Mouse (Mus musculus) small intestine, adult 2 months (tissue): ENCODE measurements around the gene 2310050C09Rik. TPM values are rescaled to one million over a fixed set of nuclear protein-coding genes. Genes with fewer than 3 reads are reported as not detected.

Experiments
- H3K27ac ChIP-seq: fragments of 200-500 bp; 2 replicates; pipeline ENCODE4 v1.5.1; 2012; ENCODE audit warnings: low read depth, low read length, control low read depth, inconsistent platforms; ENCODE audit not compliant: insufficient read depth
- H3K27me3 ChIP-seq: fragments of 200-500 bp; 2 replicates; pipeline ENCODE4 v1.6.1; 2012; ENCODE audit warnings: mild to moderate bottlenecking, moderate library complexity, low read length, inconsistent platforms; ENCODE audit not compliant: control insufficient read depth, insufficient read depth
- H3K36me3 ChIP-seq: fragments of 200-500 bp; 2 replicates; pipeline ENCODE4 v1.6.1; 2012; ENCODE audit warnings: mild to moderate bottlenecking, low read length, control low read depth, inconsistent platforms; ENCODE audit not compliant: control insufficient read depth, insufficient read depth
- H3K4me1 ChIP-seq: fragments of 200-500 bp; 2 replicates; pipeline ENCODE4 v1.6.1; 2012; ENCODE audit warnings: low read length, inconsistent platforms, mixed read lengths; ENCODE audit not compliant: control insufficient read depth, insufficient read depth, insufficient read length
- H3K4me3 ChIP-seq: fragments of 200-500 bp; 2 replicates; pipeline ENCODE4 v1.5.1; 2012; ENCODE audit warnings: low read depth, mild to moderate bottlenecking, control low read depth, inconsistent platforms, low read length, moderate library complexity
- CTCF ChIP-seq: fragments of 200-500 bp; IDR thresholded peaks from 2 replicates; pipeline ENCODE4 v1.5.1; 2012; ENCODE audit warnings: low read depth, mild to moderate bottlenecking, control low read depth, inconsistent platforms, low read length, moderate library complexity, mixed read lengths; ENCODE audit not compliant: insufficient replicate concordance, insufficient read length; ENCODE audit errors: extremely low read depth
- POLR2A ChIP-seq: fragments of 200-500 bp; IDR thresholded peaks from 2 replicates; pipeline ENCODE4 v1.6.1; 2012; ENCODE audit warnings: low read depth, mild to moderate bottlenecking, control low read depth, inconsistent platforms, low read length, moderate library complexity
- WGBS: fragments of 180-500 bp; shearing (Covaris S2); methylation state at CpG from one replicate; pipeline ENCODE4 v1.1.7; 2018; 5-methylcytosine and 5-hydroxymethylcytosine counted together
- polyA plus RNA-seq: library from polyadenylated mRNA; depleted of rRNA; stranded (reverse); fragments of >200 nt; gene quantifications from 2 replicates; pipeline ENCODE4 v1.2.3, GENCODE M21; 2012; rRNA removed

Gene 2310050C09Rik
- polyA plus RNA-seq = not detected in 2 replicates

DNA sequence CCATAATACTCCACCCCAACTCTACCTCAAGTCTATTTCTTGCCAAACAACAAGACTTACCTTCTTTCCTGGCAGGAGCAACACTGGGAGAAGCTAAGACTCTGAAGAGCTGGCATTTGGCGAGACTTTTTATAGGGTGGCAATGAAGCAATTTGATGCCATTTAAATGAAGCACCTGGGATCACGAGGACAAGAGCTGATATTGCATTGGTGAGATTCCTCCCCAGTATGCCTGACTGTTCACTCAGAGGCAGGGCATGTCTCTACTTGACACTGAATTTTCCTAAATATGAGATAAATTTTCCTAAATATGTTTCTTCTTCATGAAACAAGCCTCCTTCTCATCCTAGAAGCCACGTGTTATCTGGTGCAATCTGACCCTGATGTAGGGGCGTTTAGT is at the start of gene 2310050C09Rik:
Gene 2310050C09Rik, minus strand, starts transcription at position 101 of the 400 bp plus-strand sequence.
- no peaks in the 10 kb centered on the region for H3K27me3 ChIP-seq

DNA sequence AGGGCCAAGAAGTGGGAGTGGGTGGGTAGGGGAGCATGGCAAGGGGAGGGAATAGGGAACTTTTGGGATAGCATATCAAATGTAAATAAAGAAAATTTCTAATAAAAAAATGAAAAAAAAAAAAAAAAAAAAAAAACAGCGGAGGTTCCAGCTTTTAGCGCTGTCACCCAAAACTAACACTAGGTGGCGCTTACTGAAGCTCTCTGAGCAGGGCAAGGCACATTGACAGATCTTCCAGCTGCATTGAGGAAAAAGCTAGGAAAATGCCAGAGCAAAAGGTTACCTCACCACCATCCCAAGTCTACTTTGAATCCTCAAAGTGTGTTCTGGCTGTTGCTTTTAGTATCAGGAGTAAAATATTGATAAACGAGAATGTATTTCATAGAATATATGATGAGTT is 37.6 kb upstream of the 2310050C09Rik start:
- H3K4me3 ChIP-seq = no peak overlapping the region
- H3K27me3 ChIP-seq = no peaks in the 10 kb centered on the region
- H3K27ac ChIP-seq = no peak overlapping the region
- 27% methylated on average over 4 of the region's 4 CpGs for WGBS
- TF ChIP-seq CTCF (peak; percentile 47; the same call in 1 of the 2 replicates), POLR2A (no peak)
- H3K36me3 ChIP-seq = no peaks in the 10 kb centered on the region
- no peaks in the 10 kb centered on the region for H3K4me1 ChIP-seq

More for the DNA sequence above, at the start of gene 2310050C09Rik:
- H3K27ac ChIP-seq = no peak within 1 kb of the TSS
- no peaks in the 10 kb centered on the region for H3K36me3 ChIP-seq
- TF ChIP-seq CTCF (no peak), POLR2A (no peak)
- WGBS = 74% methylated on average over 4 of the region's 4 CpGs
- no peak within 1 kb of the TSS for H3K4me3 ChIP-seq
- no peaks in the 10 kb centered on the region for H3K4me1 ChIP-seq

- no peaks in the 10 kb centered on the region for H3K4me1 ChIP-seq
- no peak overlapping the region for H3K4me3 ChIP-seq
- H3K27ac ChIP-seq = no peak overlapping the region
- H3K27me3 ChIP-seq = no peaks in the 10 kb centered on the region
- TF ChIP-seq POLR2A = no peak
- TF ChIP-seq CTCF = no peak
- no peaks in the 10 kb centered on the region for H3K36me3 ChIP-seq
- 44% methylated on average over 3 of the region's 3 CpGs for WGBS
Observed at GRCm38 (mm10) chr3:92905182-92905581, 35.2 kb upstream of the 2310050C09Rik start.

GRCm38 (mm10) chr3:92903640-92904039 is 33.6 kb upstream of the 2310050C09Rik start:
- TF ChIP-seq CTCF (no peak), POLR2A (no peak)
- Histone ChIP-seq H3K27ac (no peak overlapping the region), H3K36me3 (no peaks in the 10 kb centered on the region), H3K27me3 (no peaks in the 10 kb centered on the region), H3K4me3 (no peak overlapping the region), H3K4me1 (no peaks in the 10 kb centered on the region)
- WGBS = 26% methylated on average over 4 of the region's 4 CpGs

DNA sequence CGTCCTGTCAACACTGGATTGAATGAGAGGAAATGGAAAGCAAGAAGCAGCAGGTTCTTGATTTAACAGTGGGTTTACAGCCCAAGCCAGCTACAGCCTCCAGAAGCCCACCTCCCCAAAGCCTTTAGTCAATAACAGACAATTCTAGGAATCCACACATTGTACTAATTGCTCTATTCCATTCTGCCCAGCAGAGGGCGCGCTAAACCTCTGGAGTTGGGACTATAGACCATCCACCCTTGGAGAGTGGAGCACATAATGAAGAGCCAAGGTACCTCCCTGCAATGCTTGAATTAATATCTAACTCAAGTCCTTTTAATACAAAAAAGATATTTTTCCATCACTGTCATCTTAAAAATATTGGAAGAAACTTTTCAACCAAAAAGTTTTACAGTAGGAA is 33.0 kb upstream of the 2310050C09Rik start:
- TF ChIP-seq CTCF (peak; percentile 48; the same call in 1 of the 2 replicates), POLR2A (no peak)
- H3K36me3 ChIP-seq = no peaks in the 10 kb centered on the region
- no peaks in the 10 kb centered on the region for H3K4me1 ChIP-seq
- H3K4me3 ChIP-seq = no peak overlapping the region
- H3K27me3 ChIP-seq = no peaks in the 10 kb centered on the region
- 27% methylated on average over 3 of the region's 3 CpGs for WGBS
- H3K27ac ChIP-seq = no peak overlapping the region

- no peak for TF ChIP-seq CTCF
- TF ChIP-seq POLR2A = no peak
- WGBS = 24% methylated on average over 1 of the region's 1 CpGs
- Histone ChIP-seq H3K4me3 (no peak overlapping the region), H3K36me3 (no peaks in the 10 kb centered on the region), H3K27me3 (no peaks in the 10 kb centered on the region), H3K4me1 (no peaks in the 10 kb centered on the region), H3K27ac (no peak overlapping the region)
Observed at GRCm38 (mm10) chr3:92894489-92894888, 24.5 kb upstream of the 2310050C09Rik start.

DNA sequence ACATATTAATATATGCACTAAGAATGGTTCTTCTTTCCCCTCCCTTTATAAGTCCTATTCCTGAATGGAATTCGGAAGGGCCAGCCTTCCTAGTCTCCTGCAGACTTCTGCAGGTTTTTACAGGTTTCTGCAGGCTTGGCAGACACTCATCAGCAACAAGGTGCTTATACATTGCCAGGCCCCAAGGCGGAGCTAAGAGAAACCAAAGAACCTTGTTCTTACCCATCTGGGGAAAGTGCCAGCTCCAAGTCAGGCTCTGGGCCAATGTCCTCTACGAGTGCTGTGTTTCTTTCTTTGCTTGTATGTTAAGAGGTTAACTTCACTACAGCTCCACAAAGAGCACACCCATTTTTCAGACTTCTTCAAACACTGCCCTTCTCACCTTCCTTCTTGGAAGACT is 24.0 kb upstream of the 2310050C09Rik start:
- Histone ChIP-seq H3K4me1 (no peaks in the 10 kb centered on the region), H3K27ac (no peak overlapping the region), H3K36me3 (no peaks in the 10 kb centered on the region), H3K27me3 (no peaks in the 10 kb centered on the region), H3K4me3 (no peak overlapping the region)
- 49% methylated on average over 3 of the region's 3 CpGs for WGBS
- TF ChIP-seq CTCF = no peak
- TF ChIP-seq POLR2A = no peak

- H3K36me3 ChIP-seq = no peaks in the 10 kb centered on the region
- WGBS = 82% methylated on average over 3 of the region's 3 CpGs
Observed at GRCm38 (mm10) chr3:92874180-92874579, 4.2 kb upstream of the 2310050C09Rik start.

More at GRCm38 (mm10) chr3:92874180-92874579, 4.2 kb upstream of the 2310050C09Rik start:
- Histone ChIP-seq H3K4me1 (no peaks in the 10 kb centered on the region), H3K4me3 (no peak overlapping the region), H3K27ac (no peak overlapping the region), H3K27me3 (no peaks in the 10 kb centered on the region)
- TF ChIP-seq POLR2A (no peak), CTCF (no peak)
